Mouse (Mus musculus): ENCODE data around the gene Svs3b.
"Not testable (repeated sequence)": the region's sequence is repeated elsewhere in the genome, so short reads cannot be mapped to it uniquely, and the experiment has no call there.

Gene Svs3b

GRCm38 (mm10) chr2:164256540-164256939 lies at the start of gene Svs3b:
Svs3b (minus strand) TSS chr2:164256640.
- not testable (repeated sequence) for DNase-seq (ENCODE audit: low read depth)

- not testable (repeated sequence) for DNase-seq (ENCODE audit: low read depth)
Observed at GRCm38 (mm10) chr2:164288968-164289367, 32.5 kb upstream of the Svs3b start, which contains the start of gene Svs3a. Svs3a (plus strand) TSS chr2:164289268.

- no peak for DNase-seq (ENCODE audit: low read depth)
Observed at GRCm38 (mm10) chr2:164278359-164278758, 21.9 kb upstream of the Svs3b start, which contains the start of gene Svs4. Svs4 (minus strand) TSS chr2:164278459.

GRCm38 (mm10) chr2:164238366-164238765 lies 18.1 kb downstream of the Svs3b start, which contains the start of gene Svs2:
Svs2 (minus strand) TSS chr2:164238466.
- DNase-seq (ENCODE audit: low read depth) = no peak

- DNase-seq (ENCODE audit: low read depth) = no peak
Observed at GRCm38 (mm10) chr2:164232671-164233070, 23.8 kb downstream of the Svs3b start.

- DNase-seq (ENCODE audit: low read depth) = no peak
Observed at GRCm38 (mm10) chr2:164228361-164229070, 27.9 kb downstream of the Svs3b start.

GRCm38 (mm10) chr2:164221522-164221921 lies 34.9 kb downstream of the Svs3b start, which contains the start of gene Wfdc15b:
Wfdc15b (minus strand) TSS chr2:164221660.
- no peak for DNase-seq (ENCODE audit: low read depth)

GRCm38 (mm10) chr2:164219295-164219694 lies 37.1 kb downstream of the Svs3b start:
- no peak for DNase-seq (ENCODE audit: low read depth)

GRCm38 (mm10) chr2:164212711-164213110 lies 43.7 kb downstream of the Svs3b start:
- DNase-seq (ENCODE audit: low read depth) = no peak

GRCm38 (mm10) chr2:164210892-164211291 lies 45.5 kb downstream of the Svs3b start:
- peak; percentile 74 for DNase-seq (ENCODE audit: low read depth)

- DNase-seq (ENCODE audit: low read depth) = no peak
Observed at GRCm38 (mm10) chr2:164206676-164207075, 49.8 kb downstream of the Svs3b start.

GRCm38 (mm10) chr2:164206011-164206410 lies 50.4 kb downstream of the Svs3b start:
- not testable (repeated sequence) for DNase-seq (ENCODE audit: low read depth)
